Mouse (Mus musculus) layer of hippocampus, adult 9-10 months (tissue): ENCODE data around the gene Milr1.
"Not testable (repeated sequence)": the region's sequence is repeated elsewhere in the genome, so short reads cannot be mapped to it uniquely, and the experiment has no call there.

Source experiments
- DNase-seq: peaks from one replicate; pipeline ENCODE4 v3.0.0; 2022; ENCODE audit warnings: low spot score

The Milr1 gene

DNA sequence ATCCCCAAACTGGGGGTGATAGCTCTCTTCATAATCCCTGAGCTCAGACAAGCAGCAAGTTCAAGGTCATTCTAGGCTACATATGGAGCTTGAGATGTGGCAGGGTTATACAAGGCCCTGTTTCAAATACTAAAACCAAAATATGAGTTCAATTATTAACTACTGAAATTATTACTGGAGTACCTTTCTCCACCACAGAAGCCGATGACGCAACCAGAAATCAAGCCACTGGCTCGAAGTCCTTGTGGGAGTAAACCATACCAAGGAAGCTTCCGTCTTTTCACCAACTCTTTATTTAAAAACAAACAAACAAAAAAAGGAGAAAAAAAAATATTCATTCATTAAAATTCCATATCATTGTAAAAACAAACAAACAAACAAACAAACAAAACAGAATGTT lies 25.9 kb downstream of the Milr1 start:
- DNase-seq: no peak

DNA sequence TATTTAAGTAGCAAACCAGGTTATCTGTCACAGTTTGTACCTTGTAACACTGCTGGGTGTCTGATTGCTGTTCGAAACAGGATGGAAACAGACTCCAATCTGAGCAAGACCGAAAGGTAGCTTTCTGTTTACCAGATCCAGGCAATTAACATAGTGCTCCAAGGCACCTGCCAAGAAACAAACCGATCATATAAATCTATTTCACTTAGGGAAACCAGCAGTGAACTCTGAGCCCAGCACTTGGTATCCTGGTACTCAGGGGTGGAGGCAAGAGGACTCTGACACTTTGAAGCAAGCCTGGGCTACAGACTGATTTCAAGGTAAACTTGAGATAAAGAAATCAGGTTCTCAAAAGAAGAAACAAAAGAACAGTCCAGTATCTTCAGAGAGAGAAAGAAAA lies 26.4 kb downstream of the Milr1 start:
- no peak for DNase-seq

DNA sequence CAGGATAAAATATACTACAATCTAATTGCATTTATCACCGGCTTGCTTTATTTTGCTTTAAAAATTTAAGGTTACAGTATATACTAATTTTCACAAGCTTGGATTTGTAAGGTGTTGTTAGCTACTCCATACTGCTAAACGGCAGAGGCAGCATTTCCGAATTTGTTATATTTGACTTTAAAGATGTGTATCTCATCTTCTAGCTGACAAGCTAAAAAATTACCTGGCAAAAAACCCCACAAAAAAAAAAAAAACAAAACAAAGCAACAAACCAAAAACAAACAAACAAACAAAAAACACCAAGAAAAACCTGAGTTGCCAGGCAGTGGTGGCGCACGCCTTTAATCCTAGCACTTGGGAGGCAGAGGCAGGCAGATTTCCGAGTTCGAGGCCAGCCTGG lies 27.1 kb downstream of the Milr1 start:
- DNase-seq: no peak

DNA sequence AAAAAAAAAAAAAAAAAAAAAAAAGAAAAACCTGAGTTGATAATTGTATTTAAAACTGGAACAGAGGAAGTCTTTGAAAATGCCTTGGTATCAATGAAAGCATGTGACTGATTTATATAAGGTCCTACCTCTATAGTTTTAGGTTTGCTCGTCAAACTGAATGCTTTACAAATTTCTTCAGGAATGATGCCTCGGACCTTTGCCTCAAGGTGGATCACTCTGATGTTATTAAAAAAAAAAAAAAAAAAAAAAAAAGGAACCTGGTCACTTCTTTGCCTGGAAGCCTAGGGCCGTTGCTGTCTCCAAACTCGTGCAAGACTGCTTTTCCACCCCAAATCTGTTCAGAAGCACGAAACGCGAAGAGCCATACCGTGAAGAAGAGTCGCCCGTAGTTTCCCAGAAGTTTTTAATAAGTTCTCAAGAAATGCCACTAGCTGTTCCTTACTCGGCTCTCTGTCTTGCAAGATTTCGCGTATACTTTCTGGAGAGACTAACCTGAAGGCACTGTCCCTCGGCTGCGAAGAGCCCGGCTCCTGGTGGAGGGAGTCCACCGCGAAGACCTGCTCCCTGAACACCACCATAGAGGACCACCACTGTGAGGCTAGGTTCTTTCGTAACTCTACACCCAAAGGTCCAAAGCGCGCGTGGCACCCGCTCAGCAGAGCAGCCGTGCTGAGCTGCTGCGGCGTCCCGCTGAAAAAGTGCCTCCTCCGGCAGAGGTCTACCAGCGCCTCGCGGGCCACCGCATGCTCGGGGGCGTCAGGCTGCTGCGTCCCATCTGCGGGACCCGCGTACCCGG lies 27.8 kb downstream of the Milr1 start:
- no peak for DNase-seq

DNA sequence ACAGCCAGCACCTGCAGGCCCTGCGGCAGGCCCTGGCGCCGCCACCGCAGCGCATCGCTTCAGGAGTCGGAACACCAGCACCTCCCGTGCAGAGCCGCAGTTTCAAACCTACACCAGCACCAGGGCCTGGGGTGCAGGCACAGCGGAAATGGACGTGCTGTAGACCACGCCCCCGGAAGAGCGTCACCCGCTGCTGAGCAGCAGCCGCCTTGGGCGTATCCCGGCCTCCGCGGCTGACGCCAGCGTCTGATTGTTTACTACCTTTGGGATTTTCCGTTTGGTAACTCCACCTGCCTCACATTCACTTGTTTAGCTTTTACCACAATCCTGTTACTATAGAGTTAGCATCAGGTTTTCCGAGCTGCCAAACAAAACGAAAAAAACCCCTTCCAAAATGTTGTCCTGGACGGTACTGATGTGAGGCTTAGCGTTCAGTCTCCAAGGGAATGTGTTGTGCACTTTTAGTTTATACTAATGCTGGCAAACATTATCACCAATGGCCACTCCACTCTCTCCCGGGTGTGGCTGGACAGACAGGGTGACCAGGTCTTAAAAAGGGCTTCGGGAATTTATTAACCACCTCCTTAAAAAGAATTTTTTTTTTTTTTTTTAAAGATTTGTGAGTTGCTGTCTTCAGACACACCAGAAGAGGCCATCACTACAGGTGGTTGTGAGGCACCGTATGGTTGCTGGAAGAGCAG lies 28.5 kb downstream of the Milr1 start, which contains the start of gene Polg2:
Polg2 (minus strand) TSS at position 150 of the 701 bp plus-strand sequence.
- DNase-seq: peak; percentile 75

DNA sequence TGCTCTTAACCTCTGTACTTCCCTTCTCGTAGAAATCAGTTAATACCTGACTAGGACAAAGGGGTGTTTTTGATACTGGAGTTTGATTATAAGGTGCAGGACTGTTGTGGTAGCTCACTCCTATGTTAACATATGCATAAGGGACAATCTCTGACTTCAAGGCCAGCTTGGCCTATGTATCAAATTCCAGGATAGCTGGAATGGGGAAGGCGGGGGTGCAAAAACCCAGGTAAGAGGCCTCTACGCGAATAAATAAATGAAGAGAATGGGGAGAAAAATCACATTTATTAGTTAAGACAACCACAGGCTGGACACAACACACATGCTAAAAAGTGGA lies 29.0 kb downstream of the Milr1 start:
- DNase-seq: no peak

DNA sequence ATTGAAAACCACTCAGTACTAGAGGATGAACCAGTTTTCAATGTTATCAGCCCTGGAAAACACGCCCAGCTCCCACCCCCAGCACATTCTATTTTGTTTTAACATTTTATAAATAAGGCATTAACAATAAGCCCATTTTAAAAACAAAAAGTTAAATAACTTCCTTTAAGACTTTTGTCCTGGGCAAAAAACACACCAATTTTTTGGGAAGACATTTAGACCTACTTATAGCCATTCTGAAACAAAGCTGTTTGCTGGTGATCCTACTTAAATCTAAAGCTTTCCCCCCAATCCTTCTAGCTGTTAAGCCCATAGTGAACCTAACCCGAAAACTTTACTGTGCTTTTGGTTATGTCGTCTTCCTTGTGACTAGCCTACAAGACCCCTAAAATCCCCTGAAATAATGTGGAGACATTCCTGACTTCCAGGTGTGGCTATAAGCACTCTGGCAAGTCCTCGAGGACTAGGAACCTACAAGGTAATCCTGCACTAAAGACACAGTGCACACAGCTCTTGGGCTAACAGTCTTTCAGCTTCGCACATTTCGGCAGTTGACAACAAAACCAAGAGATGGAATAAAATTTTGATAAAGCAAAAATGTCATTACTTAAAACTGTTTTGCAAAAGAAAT lies 29.7 kb downstream of the Milr1 start:
- DNase-seq: no peak

DNA sequence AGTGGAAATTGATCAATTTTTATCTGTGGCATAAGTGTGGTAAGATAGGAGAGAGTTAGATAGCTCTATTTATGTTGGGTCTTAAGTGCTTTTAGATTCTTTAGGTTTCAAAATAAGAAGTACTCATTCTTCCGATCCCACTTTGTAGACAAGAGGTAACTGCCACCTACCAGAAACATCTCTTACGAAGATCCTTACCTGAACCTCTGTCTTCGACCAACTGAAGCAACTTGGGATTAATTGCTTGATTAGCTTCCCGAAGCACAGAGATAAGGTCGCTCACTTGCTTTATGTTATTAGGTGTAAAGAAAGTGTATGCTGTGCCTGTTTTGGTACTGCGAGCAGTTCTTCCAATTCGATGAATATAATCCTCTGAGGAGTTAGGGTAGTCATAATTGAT lies 31.2 kb downstream of the Milr1 start:
- DNase-seq: not testable (repeated sequence)

DNA sequence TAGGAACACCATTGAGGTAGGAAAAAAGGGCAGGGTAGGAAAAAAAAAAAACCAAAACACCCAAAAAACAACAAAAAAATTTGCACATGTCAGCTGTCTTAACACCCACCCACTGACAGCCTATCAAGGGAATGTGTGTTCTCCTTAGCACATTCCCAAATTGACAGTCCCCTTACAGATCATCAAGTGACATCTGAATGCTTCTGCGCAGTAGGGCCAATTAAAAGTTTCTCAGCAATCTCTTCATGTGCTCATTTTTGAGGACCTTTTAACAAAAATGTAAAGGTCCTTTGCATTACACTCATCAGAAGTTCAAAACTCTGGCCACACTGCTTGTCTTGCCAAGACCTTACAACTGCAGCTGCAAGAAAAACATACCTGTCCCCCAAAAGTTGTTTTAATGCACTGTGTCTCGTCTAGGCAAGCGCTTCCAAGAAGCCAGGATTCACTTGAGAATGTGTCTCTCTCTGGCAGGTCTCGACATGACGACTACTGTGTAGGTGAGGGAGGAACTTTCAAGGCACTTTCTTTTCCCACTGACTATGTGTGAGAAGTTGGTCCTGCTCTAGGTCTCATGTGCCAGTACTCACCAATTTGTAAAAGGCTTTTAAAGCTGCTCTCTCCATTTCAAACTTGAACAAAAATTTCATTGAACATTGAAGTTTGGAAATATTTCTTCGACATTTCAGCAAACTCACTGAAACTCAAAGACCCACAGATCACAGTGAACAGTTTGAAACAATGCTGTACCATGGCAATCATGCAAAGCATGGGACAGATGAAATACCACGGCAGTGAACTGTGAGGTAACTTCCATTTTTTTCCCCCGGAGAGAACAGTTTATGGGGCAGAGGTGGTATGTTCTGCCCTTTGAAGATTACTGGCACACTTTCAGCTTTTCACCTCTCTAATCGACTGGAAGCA lies 32.1 kb downstream of the Milr1 start:
- DNase-seq: no peak

DNA sequence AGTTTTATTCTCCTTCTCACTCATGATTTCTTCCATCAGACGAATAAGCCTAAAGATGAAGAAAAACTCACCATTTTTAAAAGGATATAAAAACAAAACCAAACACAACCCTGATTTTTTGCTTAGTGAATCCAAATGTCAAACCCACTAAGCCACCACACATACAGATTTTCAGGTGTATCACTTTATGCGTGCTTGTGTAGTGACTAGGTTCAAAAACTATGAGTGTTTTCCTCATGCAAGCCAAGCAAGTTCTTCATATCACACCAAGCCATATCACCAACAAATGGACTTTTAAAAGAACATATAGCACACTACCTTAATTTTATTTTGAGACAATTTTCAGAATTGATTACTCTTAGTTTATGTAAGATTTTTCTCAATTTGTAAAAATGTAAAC lies 33.5 kb downstream of the Milr1 start:
- no peak for DNase-seq

DNA sequence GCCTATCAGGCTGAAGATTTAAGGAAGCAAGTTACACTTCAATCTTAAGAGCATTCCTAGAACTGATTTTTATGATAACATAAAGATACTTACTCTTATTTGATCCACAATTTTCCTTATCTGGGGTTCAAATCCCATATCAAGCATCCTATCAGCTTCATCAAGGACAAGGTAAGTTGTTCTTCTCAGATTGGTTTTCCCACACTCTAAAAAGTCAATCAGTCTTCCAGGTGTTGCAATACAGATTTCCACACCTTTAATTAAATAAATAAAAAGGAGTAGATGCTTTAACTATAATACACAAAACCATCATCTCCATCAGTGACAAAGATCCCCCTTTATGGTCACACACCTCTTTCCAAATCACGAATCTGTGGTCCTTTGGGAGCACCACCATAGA lies 34.0 kb downstream of the Milr1 start:
- DNase-seq: no peak

DNA sequence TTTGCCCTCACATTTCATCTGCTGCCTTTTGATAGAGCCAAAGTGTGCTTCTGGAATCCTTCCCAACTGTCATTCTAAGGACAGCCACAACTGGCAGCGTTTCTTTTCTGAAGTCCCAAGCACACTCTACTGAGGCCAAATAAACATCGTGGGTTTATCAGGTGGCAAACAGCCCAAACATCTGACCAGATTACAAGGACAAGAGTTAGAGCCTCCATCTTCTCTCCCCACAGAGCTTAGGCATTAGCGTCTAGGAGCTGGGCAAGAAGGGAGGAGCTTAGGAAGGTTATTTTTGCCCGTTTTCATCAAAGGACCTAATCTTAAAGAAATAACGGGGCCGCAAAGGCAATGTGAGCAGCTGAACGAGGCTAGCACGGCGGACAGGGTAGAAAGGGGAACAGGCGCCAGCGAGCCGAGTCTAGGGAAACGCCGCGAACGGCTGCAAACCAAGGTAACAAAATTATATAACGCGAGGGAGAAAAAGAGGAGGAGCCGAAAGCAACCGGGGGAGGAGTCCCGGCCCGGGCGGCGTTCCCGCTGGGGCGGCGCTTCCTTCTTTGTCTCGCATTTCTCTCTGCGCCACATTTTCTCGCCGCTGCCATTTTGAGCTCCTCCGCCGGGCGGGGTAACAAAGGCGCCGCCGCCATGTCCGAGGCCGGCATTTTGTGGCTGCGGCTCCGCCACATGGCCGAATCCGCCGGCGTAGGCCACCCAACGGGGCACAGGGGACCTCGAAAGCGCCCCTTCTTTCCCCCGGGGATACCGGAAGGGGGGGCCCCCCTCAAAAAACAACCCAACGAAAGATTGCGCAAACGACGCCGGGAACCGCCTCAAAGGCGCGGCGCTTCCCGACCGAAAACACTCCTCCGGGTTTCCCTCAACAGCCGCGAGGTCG lies 36.4 kb downstream of the Milr1 start:
- peak; percentile 79 for DNase-seq

DNA sequence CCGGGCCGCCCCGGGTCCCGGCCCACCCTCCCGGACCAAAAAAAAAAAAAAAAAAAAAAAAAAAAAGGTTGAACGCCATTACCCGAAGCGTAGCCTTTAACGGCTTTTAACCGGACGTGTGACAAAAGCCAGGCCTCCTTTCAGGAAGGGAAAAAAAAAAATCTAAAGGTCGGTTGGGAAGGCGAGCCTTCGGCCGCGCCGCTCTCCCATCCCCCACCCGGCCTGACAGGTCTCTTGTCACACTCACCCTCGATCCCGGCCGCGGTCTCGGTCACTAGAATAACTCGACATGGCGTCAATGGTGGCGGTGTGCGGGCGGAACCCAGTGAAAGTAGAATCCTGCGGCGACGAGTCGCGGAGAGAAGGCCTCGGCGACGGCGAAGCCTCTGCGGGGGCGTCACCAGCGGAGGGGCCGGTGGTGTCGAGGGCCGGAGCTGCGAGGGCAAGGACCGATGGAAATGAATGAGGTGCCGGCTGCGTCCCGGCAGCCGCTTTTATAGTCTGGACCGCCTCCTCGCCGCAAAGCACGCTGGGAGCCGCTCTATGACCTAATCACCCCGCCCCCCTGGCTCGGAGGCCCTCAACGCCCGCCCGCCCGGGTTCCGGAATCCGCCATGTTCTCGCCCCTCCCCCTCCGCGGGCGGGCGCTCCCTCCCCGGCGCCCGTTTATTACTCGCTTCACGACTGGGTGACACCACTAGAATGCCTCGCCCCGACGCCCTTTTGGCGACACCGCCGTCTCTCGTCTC lies 37.2 kb downstream of the Milr1 start:
- peak; percentile 97 for DNase-seq

DNA sequence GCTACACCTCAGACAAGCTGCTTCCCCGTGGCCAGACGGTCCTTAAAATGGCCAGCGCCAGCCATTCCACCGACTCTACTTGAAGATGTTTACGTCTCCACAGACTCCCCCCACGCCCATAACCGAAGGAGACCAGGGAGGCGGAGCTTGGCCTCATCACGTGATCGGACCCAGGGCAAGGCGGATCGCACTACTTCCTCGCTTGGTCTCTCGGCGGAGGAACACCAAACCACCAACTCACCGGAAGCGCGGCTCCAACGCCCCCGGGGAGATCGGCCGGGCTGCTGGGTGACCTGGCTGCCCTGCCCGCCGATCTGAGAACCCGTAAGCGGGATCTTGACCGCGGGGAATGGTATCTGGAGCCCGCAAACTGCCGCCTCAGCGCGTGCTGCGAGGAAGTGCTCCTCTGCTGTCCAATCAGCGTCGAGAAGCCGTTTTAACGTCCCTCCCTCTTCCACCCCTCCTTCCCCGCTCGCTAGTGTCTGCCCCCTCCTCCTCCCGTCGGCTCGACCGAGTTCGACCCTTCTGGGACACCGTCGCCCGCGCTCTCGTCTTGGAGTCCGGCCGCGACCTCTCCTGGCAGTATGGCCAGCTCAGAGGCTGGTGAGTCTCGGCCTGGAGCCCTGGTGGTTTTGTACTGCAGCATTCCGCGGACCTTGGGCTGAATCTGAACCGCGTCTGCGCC lies 37.9 kb downstream of the Milr1 start, which contains the start of the genes Ddx5 and Cep95:
Ddx5 (minus strand) TSS at position 411 of the 685 bp plus-strand sequence.
Cep95 (plus strand) TSS at position 478 of the 685 bp plus-strand sequence.
- peak; percentile 100 for DNase-seq

DNA sequence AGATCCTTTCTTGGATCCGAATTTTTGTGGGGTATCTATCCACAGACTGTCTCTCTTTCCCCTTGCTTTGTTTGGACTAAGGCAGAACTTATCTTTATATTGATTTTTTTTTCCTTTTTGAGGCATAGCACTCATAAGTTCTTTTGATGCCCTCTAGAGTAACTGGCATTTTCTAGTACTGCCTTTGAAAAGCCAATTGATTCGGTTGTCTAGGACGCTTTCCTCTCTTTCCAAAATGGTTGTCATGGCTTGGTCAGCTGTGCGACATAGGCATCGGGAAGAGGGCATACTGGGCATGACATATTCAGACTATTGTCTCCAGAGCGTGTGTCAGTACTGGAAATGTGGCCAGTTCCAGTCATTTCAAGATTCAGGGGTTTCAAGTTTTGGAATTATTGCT lies 38.6 kb downstream of the Milr1 start:
- no peak for DNase-seq

DNA sequence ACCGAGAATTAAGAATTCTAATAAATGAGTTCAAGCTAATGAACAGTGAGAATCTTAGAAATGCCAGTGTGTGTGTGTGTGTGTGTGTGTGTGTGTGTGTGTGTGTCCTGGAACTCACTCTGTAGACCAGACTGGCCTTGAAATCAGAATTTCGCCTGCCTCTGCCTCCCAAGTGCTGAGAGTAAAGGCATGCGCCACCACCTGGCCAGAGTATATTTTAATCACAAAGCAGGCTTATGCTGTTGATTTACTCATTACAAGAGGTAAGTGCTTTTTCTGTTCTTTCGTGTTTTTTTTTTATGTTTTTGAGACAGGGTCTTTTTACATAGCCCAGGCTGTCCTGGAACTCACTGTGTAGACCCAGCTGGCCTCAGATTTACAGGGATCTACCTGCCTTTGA lies 42.8 kb downstream of the Milr1 start:
- no peak for DNase-seq

DNA sequence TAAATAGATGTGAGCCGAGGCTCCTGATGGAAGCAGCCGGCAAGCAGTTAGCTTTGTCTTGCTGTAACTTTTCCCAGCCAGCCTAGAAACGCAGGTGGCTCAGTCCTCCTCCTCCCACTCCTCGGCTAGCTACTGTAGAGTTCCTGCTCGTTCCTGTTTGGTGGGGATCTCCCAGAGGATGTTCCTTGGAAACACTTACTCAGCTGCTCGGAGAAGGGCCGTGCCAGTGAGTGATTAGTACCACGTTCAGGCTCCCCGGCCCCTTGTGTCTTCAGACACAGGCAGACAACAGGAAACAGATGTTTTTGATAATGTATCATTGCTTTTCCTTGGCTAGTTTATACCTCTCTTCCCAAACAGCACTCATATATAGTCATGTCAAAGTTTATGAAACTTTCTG lies 44.7 kb downstream of the Milr1 start:
- DNase-seq: no peak

DNA sequence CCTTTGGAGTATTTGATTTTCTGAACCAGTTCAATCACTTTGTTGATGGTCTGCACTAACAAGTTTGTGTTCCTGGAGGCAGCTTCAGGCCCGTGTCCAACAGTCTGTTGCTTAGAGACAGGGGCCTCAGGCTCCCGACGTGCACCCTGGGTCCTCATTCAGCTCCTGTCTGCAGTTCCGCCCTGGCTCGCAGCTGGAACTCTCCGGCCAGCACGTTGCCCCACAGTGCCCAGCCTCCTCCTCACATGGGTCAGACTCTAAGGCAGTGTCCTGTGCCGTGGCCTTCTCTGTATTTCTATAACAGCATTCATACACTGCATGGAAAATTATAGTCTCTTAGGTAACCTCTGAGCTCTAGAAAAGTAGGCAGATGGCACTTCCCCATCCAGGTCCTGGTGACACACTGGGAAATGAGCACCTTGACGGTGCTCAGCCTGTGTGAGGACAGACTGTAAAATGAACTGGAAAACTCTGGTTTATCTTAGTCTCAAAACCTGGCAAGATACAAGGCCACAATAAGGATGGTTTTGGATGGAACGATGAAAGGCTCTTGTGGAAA lies 51.1 kb downstream of the Milr1 start:
- no peak for DNase-seq

DNA sequence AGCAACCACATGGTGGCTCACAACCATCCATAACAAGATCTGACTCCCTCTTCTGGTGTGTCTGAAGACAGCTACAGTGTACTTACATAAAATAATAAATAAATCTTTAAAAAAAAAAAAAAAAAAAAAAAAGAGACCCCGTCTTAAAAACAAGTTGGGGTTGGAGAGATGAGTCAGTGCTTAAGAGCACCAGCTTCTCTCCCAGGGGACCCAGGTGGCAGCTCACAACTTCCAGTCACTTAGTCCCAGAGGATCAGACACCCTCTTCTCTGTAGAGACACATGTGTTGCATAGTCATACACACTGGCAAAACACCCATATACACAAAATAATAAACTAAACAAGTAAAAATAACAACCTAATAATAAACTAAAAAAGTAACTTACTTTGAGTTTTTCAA lies 56.4 kb downstream of the Milr1 start:
- not testable (repeated sequence) for DNase-seq
